Mouse (Mus musculus) olfactory bulb, adult 2 months (tissue): ENCODE measurements around the gene Ttc28.

Source experiments
- CTCF ChIP-seq: fragments of 200-500 bp; IDR thresholded peaks from 2 replicates; pipeline ENCODE4 v1.5.1; 2012; ENCODE audit warnings: low read depth, mild to moderate bottlenecking, low read length, moderate library complexity; ENCODE audit not compliant: insufficient read depth
- POLR2A ChIP-seq: fragments of 200-500 bp; IDR thresholded peaks from 2 replicates; pipeline ENCODE4 v1.6.1; 2012; ENCODE audit warnings: mild to moderate bottlenecking, low read depth, low read length, moderate library complexity; ENCODE audit not compliant: insufficient read depth

- TF ChIP-seq POLR2A (no peak), CTCF (no peak)
Observed at GRCm38 (mm10) chr5:111268852-111269251, 389.2 kb downstream of the Ttc28 start.
